Mouse (Mus musculus) inflammation-experienced regulatory T-cells, adult 6 months (primary cell): ENCODE results near the gene Pdx1. TPM values are rescaled to one million over a fixed set of nuclear protein-coding genes. Genes with fewer than 3 reads are reported as not detected.
A peak's percentile ranks its signal among the peaks of the same experiment; 100 is the strongest.

ENCODE experiments used
- ATAC-seq: one replicate; pipeline ENCODE4 v1.8.0; 2017
- polyA plus RNA-seq, 3 experiments: library from polyadenylated mRNA; unstranded; fragments of 100-300 nt; shearing (Covaris generic); gene quantifications; one replicate each; pipeline ENCODE4 v1.2.1; 2017

Gene Pdx1
- polyA plus RNA-seq, 3 experiments from 2014 or later: not detected

DNA sequence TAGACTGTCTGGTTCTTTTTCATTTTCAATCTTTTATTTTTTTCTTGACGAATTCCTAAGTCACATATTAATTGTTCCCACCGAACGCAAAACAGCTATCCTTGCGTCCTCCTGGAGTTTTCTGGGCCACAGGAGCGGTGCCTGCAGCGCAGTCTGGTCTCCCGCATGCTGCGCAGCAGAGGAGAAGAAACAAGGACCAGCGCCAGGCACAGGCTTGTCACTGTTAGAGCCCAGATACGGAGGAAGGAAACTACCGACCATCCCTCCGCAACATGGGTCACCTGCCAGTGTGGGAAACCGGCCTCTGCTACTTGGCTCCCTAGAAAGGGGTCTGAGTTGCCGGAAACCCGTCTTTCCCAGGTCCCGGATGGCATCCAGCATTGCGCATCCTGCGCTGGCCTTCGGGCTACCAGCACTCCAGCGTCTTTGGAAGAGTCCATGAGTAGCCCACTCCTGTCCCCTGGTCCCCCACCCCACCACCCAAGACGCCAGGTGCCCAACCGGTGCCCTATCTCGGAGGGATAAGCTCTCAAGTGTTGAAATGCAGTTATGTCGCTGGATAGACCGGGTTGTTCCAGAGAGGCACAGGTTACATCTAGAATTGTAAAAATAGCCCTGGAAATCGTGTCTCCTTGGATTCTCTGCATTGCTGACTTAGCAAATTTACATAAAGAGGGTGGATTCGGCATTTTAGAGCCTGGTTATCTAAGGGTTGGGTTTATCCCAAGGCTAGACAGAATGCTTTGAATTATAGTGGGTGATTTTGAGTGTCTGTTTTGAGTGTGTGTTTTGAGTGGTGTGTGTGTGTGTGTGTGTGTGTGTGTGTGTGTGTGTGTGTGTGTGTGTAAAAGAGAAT is 43.3 kb downstream of the Pdx1 start:
- no peak for ATAC-seq

- no peak for ATAC-seq
Measured at GRCm38 (mm10) chr5:147314646-147315431, 45.1 kb downstream of the Pdx1 start.

- ATAC-seq: no peak
Measured at GRCm38 (mm10) chr5:147315432-147316075, 45.8 kb downstream of the Pdx1 start.

GRCm38 (mm10) chr5:147317321-147317720 is 47.6 kb downstream of the Pdx1 start:
- ATAC-seq: no peak

DNA sequence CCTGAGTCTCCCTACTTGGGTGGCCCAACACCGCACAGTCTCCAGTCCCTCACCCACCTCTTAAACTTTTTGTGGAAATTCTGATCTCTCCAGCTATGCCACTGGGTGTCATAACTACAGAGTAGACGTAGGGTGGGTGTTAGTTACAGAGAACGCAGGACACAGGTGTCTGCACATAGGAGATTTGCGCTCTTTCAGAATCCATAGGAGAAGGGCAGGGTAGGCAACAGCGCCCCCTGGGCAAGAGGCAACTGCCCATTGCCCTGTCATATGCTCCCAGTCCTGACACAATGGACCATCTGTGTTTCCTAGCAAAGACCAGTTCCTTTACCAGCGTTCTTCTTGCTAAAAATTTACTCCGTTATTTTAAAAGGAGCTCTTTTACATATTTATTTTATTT is 48.2 kb downstream of the Pdx1 start:
- ATAC-seq: no peak

GRCm38 (mm10) chr5:147319653-147320052 is 49.9 kb downstream of the Pdx1 start:
- peak; percentile 78 for ATAC-seq

DNA sequence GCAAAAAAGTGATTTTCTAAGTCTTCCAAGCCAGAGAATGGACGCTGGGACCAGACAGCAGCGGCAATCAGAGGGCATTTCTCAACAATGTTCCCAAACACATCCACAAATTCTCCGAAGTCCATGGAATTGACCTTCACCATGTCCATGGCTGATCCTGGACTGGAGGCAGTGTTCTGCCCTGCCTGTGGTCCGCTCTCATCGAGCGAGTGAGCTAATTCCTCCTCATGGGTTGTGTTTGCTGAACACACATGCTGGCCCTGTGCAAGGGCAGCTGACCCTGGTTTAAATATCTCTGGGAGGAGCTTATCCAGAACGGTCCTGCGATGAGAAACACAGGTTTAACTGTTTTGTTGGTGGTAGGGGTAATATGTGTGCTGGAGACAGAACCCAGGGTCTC is 52.4 kb downstream of the Pdx1 start, which contains the start of gene Urad:
Gene Urad (minus strand): TSS at position 258 of the 400 bp plus-strand sequence.
- ATAC-seq: no peak

DNA sequence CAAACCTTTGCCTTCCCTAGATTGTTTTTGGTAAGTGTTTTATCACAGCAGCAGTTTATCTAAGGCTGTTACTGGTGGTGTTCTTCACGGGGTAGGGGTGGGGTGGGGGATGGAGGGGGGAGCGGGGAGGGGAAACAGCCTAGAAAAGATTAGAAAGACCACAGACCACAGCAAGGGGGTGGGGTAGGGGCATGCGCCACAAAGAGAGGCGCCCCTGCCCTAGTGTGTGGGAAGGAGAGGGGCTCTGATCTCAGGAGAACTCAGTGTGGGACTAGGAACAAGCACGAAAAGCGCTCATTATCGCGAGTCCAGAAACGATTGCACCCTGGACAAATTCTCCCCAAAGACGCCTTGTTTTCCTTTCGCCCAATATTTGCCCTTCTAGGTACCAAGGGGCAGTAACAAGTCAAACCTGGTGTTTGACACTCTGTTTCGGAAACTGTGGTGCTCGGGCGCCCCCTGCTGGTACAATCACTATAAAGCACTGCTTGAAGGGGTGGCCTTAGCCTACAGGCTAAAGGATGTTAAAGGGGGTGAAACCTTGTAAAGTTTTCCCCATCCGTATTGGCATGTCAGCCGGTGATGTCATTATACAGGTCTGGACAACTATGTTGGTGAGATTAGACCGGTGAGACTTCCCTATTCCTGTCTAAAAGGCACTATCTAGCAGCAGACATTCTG is 53.6 kb downstream of the Pdx1 start:
- ATAC-seq: peak; percentile 70

Other genes starting within 250 kb of the Pdx1 start
- 10 to 100 TPM; 21.4 to 30.5 (median 28.0) TPM for gene Lnx2, start 193.4 kb upstream of the Pdx1 start, polyA plus RNA-seq
- 100 to 1,000 TPM; 137 to 194 (median 168) TPM for gene Polr1d, start 192.9 kb upstream of the Pdx1 start, polyA plus RNA-seq
- not detected for gene Gsx1, start 81.3 kb upstream of the Pdx1 start, polyA plus RNA-seq
- not detected for gene Cdx2, start 37.3 kb downstream of the Pdx1 start, polyA plus RNA-seq
- not detected for gene Urad, start 52.5 kb downstream of the Pdx1 start, polyA plus RNA-seq
- gene Flt3, start 130.5 kb downstream of the Pdx1 start, polyA plus RNA-seq: under 1 TPM in 1 of 3 experiments, not detected in 2; 0.38 TPM
- gene Pan3, start 160.2 kb downstream of the Pdx1 start, polyA plus RNA-seq: 100 to 1,000 TPM; 147 to 215 (median 207) TPM